Mouse (Mus musculus) right cerebral cortex, postnatal 10 days (tissue): Measurements from ENCODE around the gene Sertad1.

Source experiments
- DNase-seq, 2 experiments: peaks; one replicate each; pipeline ENCODE4 v3.0.0; 2021; ENCODE audit warnings: low spot score in 2 of 2

Sertad1 gene

DNA sequence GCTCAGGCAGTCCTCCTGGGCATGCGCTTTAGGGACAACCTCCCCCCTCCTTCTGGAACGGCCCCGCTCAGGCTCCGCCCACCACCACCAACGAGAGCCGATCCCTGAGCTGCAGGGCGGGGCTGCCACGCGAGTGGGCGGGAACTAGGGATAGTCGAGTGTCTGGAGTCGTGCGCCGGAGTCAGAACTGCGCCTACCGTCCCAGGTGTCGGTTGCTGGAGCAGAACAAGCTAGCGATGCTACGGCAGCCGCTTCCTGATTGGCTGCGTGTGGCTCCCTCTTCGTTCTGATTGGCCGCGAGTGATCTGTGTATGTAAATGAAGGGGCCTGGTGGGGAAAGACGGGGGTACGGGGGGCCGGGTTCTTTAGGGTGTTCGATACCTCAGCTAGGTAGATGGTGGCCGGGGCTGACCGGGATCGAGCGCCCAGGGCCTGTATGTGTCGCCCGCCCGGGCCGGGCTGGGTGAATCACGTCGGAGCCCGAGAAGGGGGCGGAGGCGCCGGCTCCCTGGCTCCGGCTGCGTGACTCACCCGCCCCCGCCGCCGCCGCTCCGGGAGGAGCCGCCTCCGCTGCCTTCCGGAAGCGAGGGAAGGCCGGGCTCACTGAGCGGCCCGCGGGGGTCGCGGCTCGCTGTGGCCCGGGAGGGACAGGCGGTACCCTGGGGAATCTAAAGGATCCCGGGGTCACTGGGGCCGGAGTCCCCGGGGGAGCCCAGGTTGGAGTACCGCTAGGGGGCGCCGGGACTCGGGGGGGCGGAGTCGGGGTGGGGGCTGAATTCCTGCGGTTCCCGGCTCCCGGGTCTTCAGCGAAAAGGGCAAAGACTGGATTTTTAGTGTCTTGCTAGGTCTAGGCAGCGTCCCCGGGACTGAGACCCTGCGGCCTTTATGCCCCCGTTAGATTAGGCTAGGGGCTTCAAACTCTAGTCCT, at the start of gene Sertad1:
Gene Sertad1 (plus strand): TSS at position 141 of the 928 bp plus-strand sequence.
- peak; percentile 100 for DNase-seq

DNA sequence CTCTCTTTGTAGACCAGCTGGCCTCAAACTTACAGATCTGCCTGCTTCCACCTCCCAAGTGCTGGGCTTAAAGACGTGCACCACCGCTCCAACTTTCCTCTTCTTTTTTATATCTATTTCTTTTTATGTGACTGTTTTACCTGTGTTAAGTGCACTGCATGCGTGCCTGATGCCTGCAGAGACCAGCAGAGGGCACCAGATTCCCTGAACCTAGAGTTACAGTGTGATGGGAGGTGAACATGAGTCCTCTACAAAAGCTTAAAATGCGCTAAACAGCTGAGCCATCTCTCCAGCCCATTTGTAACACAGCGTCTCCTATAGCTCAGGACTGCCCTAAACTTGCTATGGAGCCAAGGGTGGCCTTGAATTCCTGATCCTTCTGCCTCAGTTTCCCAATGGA, 49.2 kb upstream of the Sertad1 start:
- no peak for DNase-seq

DNA sequence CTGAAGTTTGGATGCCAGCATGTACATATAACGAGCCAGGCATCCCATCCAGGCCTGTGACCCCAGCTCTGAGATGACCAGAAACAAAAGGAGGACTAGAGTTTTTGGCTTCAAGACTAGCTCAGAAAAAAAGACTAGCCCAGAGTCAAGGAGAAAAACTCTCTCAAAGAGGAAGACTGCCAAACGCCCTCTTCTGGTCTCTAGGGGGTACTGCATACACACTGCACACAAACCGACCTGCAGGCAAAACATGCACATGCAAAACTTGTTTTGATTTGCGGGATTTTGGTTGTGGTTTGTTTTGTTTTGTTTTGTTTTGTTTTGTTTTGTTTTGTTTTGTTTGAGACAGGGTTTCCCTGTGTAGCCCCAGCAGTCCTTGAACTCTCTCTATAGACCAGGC, 46.7 kb upstream of the Sertad1 start:
- no peak for DNase-seq

DNA sequence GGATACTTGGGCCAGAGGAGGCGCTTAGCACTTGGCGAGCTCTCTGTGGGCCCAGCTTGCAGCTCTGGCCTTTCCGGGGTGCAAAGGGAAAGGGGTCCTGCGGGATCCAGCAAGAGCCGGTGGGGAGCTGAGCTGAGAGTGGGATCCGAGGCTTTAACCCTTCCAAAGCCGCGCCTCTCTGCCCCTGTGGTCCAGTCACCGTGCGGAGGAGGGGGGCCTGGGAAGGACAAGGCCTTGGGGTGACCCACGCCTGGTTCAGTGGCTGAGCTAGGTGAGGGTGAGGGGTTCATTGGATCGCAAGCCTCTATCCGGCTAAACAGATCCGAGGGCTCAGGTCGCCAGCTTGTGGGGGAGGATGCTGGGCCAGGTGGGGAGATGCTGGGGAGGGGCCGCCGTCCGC, 40.7 kb upstream of the Sertad1 start:
- DNase-seq, result peak; percentile 35 to 52

DNA sequence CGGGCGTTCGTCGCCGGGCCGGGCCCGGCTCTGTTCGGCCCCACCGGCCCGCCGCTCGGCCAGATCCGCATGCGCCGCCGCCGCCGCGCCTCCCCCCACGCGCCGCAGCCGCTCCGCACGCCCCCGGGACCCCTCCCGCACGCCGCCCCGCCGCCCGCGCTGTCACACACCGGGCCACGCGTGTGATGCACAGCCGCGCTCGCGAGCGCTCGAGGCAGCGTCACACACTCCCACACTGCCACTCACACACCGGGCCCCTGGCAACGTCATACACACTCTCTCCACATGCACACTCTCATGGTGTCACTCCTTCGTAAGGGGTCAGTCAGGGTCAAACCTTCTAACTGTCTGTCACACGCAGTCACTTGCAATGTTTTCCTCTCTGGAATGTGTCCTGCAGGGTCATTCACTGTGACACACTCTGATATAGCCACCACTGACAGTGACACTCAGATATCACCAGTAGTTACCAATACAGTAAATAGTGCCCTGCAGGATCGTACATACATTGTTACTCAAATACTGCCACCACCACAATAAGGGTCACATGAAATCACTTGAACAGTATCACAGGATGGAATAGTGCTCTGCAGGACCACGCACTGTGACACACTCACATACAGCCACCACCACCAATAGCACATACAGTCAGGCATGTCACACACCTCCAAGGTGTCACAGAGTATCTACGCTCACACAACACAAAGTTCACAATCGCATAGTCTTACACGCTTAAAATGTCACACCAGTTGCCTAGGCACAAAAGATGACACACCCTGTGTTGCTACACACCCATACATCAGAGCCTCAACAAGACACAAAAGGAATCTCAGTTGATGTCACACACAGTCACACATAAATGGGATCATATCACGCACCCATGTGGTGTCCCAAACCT, 39.9 kb upstream of the Sertad1 start:
- peak; percentile 88 to 93 for DNase-seq

DNA sequence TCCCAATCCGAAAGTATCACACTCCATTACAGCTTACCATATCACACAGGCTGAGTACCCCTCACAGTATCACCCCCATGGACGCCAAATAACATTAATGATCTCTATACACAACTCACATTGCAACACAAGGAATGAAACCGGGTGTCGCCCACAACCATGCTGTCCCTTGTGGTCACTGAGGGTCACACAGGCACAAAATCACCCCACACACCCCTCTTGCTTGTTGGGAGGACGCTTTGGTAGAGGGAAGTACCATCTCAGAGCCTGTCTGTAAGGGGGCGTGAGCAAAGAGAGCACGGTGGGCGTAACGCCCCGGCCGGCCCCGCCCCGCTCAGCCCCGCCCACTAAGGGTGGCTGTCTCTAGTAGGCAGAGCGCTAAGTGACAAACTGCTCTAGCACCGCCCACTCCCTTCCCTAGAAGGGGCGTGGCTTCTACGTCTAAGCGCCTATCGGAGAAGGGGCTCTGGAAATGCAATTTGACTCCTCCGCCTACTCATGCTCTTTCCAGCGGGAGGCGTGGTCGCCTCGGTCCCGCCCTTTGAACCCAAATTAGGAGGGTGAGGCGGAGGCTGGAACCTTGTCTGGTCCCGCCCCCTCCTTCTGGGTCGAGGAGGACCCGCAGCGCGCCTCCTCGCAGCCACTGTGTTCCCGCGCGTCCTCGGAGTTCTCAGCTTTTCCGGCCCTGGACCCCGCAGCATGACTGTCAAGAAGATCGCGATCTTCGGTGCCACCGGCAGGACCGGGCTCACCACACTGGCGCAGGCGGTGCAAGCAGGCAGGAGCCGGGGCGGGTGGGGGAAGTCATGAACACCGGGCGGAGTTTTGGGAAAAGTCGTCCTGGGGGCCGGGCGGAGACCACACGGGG, 39.1 kb upstream of the Sertad1 start, which contains the start of the genes Sptbn4 and Blvrb:
Gene Sptbn4 (minus strand): TSS at position 268 of the 868 bp plus-strand sequence.
Gene Blvrb (plus strand): TSS at position 560 of the 868 bp plus-strand sequence.
- DNase-seq, result peak; percentile 98 to 100

DNA sequence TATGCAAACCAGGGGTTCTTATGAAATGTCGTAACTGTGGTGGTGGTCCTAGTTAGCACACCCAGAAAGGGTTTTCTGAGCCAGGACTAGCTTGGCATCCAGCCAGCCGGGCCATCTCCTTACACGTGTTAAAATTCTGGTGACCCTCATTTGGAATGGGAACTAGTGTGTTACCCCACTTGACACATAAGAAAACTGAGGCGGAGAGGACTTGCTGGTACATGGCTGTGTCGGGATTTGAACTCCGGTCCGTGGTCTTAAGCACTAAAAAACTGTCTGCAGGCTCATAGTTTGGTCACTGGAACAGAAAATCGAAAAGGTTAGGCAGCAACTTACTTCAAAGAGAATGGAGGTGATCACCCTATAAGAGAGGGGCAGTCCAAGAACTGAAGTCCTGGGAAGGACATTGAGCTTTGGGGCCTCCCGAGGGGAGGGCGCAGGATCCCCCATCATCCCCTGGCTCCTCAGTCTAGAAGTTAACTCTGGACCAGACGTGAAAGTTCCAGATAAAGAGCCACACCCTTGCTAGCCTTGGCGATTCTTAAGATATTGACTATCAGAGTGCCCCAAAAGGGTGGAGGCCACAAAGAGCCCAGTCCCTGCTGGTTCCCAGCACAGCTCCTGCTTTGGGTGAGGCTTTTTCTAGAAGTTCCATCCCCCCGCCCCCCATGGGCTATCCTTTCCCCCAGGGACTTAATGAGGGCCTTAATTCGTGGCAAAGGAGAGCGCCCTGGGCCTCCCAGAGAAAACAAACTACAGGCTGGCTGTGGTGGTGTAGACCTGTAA, 38.1 kb upstream of the Sertad1 start:
- peak; percentile 59 to 67 for DNase-seq

DNA sequence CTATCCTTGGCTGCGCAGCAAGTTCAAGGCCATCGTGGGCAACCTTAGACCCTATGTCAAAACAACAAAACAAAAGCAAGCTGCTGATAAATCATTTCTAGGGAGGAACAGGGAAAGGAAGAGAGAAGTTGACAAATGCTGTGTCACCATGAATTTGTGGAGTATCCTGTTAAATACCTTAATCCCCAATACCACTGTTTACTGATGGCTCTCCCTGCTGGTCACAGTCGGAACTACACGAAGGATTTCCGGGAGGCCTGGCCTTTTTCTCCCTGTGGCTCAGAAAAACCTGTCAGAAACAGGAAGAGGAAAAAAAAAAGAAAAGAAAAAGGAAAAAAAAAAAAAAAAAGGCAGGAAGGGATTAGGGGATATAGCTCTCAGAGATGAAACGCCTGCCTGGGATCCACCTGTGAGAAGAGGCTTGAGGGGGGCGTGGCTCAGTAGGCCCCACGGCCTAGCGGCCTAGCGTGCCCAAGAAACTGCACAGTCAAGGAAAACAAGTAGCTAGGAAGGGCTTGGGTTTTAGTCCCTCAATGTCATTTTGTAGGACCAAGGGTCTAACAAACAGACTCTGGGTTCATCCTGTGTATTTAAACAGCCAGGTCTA, 37.4 kb upstream of the Sertad1 start:
- DNase-seq, result peak in 1 of 2 experiments; percentile 73

DNA sequence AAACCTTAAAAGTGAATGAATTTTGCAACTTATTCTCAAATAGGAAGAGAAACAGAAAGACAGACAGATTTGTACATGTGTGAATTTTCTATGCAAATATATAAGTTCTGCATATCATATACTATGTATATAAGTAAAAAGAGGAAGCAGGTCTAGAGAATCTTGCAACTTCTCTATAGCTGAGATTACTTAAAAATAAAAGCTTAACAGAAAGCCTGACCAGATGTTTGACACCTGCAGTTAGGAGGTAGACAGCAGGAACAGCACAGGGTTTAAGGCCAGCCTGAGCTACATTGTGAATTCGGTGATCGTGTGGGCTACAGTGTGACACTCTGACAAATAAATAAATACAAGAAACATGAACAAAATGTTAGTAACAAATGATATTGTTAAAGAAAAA, 35.4 kb upstream of the Sertad1 start:
- no peak for DNase-seq

DNA sequence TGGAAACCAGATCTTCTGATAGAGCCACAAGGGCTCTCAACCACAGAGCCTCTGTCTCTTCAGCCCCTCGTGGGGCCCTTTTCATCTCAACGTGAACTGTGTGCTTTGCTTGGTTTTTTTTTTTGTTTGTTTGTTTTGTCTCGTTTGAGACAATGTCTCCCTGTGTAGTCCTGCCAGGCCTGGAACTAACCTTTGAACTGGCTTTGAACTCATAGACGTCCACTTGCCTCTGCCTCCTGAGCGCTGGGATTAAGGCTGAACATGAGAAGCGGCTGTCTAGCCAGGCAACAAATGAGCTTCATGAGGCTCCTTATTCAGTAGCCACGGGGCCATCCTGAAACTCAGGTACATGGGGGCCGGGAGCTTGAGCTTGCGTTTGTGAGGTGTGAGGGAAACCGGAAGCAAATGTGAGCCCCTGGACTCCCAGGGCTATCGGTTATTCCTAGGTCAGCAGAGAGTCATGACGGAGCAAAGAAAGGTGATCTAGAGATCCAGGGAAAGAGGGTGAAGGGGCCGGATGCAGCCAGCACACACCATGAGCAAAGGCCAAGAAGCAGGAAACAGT, 34.4 kb upstream of the Sertad1 start:
- no peak for DNase-seq

DNA sequence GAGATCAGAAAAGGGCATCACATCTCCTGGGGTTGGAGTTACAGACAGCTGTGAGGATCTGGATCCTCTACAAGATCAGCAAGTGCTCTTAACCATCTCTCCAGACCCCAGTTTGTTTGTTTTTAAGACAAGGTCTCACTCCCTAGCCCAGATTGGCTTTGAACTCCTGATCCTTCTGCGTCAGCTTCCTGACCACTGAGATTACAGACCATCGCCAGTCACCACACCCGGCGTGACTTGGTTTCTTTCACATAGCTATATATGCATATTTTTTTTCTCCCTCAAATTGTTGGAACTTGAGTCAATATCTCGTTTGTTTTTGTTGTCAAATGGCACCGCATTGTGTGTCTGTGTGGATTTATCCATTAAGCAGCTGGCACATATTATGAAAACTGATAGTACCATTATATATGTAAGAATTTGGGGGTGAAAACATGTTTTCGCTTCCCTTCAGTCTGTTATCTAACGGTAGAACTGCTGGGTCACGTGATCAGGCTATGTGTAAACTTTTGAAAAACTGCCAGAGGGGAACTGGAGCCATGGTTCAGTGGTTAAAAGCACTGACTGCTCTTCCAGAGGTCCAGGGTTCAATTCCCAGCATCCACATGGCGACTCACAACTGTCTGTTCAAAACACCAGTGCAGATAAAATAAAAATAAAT, 32.1 kb upstream of the Sertad1 start:
- no peak for DNase-seq

DNA sequence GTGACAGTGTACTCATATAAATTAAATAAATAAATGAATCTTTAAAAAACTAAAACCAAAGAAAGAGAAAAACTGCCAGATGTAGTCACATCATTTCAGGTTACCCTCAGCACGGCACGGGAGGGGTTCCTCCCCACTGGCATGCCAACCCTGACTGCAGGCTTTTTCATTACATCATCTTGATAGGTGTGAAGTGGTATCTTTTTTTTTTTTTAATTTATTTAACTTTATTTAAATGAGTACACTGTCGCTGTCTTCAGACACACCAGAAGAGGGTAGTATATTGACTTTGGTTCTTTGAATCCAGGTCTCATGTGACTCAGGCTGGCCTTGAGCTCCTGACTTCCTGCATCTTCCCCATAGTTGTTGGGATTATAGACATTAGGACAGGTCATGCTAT, 31.4 kb upstream of the Sertad1 start:
- no peak for DNase-seq

DNA sequence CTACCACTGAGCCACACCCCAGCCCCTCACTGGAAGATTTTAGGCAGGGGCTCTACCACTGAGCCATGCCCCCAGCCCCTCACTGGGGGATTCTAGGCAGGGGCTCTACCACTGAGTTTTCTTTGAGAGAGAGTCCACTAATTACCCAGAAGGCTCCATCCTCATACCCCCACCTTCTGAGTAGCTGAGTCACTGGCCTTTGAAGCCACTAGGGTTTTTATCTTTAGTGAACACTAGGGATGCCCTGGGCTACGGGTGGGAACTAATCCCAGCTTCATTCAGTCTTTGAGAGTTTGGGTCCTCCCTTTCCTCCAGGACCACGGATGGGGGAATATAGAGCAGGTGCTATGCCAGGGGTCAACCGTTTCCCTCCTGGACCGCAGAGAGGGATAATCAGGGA, 28.1 kb upstream of the Sertad1 start:
- no peak for DNase-seq

DNA sequence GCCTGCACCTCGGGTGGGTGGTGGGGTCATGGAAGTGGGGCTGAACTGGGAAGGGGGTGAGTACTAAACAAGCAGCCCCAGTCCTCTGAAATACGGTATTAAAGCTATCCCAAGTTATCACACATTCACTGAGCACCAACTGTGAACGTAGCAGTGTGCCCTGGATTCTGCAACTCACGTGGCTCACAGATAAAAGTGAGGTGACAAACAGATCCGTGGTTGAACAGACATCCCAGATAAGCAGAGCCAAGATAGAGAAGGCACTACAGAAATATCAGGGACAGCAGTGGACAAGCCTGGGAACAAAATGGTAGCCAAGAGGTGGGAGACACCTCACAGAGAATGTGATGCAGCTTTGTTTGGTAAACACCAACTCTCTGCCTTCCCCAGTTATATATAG, 27.1 kb upstream of the Sertad1 start:
- no peak for DNase-seq

DNA sequence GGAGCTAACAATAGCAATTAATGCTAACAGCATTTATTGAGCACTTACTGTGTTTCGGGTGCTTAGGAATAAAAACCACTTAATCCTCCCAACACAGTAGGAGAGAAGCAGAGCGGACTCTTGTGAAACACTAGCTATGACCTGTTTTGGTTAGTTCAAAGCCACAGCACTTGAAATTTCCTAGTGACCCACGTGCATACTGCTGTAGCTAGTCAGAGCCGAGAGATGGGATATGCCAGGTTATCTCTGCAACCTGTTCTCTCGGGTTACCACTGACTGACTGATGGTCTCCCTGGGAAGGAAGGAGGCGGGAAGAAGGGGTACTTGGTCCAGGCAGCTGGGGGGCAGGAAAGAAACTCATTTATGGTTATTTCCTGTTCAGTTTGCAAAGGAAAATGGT, 26.2 kb upstream of the Sertad1 start:
- DNase-seq, result no peak

DNA sequence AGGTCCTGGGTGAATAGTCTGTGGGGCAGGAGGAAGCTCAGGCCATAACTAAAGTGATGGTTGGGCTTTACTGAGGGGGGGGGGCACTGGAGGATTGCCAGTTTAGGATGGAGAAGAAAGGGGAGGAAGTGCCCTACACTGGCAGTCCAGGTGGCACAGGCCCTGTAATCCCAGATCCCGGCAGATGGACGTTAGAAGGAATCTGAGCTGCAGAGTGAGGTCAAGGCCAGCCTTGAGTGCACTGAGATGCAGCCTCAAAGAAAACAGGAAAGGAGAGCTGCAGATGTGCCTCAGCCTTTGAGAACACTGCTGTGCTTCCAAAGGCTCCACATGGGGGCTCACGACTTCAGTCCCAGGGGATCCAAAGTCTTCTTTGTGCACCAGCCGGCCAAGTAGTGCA, 19.1 kb upstream of the Sertad1 start:
- no peak for DNase-seq

DNA sequence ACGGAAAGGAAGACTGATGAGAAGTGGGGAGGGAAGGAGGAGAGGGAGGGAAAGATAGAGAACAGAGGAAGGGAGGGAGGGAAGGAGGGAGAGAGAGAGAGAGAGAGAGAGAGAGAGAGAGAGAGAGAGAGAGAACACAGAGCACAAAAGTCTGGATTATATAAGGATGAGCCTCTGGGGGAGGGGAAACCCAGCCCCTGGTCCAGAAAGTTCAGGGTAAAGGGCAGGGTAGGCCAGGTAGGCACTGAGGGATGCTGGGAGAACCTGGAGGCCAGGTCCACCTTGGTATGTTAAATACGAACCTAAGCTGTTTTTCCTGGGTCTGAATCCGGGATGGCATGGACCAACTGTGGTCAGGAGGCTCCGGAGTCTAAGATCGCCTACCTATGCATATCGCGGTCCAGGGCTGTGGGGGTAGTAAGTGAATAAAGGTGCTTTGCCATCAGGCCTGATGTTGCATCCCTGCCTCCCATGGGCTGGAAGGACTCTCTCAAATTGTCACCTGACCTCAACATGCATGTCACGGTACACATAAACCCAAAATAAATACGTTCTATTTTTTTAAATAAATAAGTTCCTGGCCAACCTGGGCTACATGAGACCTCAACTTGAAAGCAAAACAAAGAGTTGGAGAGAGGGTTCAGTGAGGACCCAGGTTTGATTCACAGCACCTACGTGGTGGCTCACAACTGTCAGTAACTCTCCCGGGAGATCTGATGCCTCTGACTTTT, 15.2 kb upstream of the Sertad1 start:
- DNase-seq, result no peak

DNA sequence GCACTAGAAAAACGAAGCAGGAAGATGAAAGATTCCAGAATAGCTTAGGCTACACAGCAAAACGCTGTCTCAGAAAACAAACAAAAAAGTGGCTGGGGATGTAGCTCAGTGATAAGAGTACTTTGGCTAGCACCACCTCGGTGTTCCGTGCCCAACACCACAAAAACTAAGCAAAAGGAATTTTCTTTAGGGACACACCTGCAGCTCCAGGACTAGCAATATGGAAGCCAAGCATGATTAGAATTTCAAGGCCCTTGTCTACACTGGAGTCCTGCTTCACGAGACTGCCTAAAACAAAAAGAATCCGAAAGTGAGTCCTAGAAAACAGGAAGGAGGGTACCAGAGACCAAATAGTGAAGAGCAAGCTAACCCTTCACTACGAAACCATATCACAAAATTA, 14.1 kb upstream of the Sertad1 start:
- DNase-seq, result no peak
